Mouse (Mus musculus) forebrain, embryonic 14.5 days (tissue): Measurements from ENCODE around the gene Fbxo41. TPM values are rescaled to one million over a fixed set of nuclear protein-coding genes. Genes with fewer than 3 reads are reported as not detected.

Experiments
- ATAC-seq: fragments of 200-750 bp; cut with Nextera tagmentation; 2 replicates; pipeline ENCODE4 v1.8.0; 2017; ENCODE audit warnings: mild to moderate bottlenecking, moderate library complexity
- DNase-seq: peaks from one replicate; pipeline ENCODE4 v3.0.0-alpha.2; 2015; ENCODE audit warnings: low spot score
- H3K27ac ChIP-seq: fragments of 300-500 bp; sonication (generic); 2 replicates; pipeline ENCODE4 v1.5.1; 2014; ENCODE audit warnings: low read depth, mild to moderate bottlenecking, control low read depth, low read length, moderate library complexity
- H3K27me3 ChIP-seq: fragments of 300-500 bp; sonication (generic); replicated peaks from 2 replicates; pipeline ENCODE4 v1.6.1; 2014; ENCODE audit warnings: low read length, control low read depth, mixed read lengths; ENCODE audit not compliant: control insufficient read depth, insufficient read depth
- H3K36me3 ChIP-seq: fragments of 300-500 bp; sonication (generic); 2 replicates; pipeline ENCODE4 v1.6.1; 2014; ENCODE audit warnings: low read length, control low read depth; ENCODE audit not compliant: control insufficient read depth, insufficient read depth
- H3K4me1 ChIP-seq: fragments of 300-500 bp; sonication (generic); 2 replicates; pipeline ENCODE4 v1.6.1; 2014; ENCODE audit warnings: antibody characterized with exemption, low read length, control low read depth; ENCODE audit not compliant: control insufficient read depth, insufficient read depth
- H3K4me2 ChIP-seq: fragments of 300-500 bp; sonication (generic); 2 replicates; pipeline ENCODE4 v1.6.1; 2014; ENCODE audit warnings: mild to moderate bottlenecking, control low read depth, low read length
- H3K4me3 ChIP-seq: fragments of 300-500 bp; sonication (generic); 2 replicates; pipeline ENCODE4 v1.5.1; 2014; ENCODE audit warnings: low read depth, low read length, control low read depth
- H3K9ac ChIP-seq: fragments of 300-500 bp; sonication (generic); 2 replicates; pipeline ENCODE4 v1.6.1; 2014; ENCODE audit warnings: mild to moderate bottlenecking, low read length, control low read depth, moderate library complexity
- H3K9me3 ChIP-seq: fragments of 300-500 bp; sonication (generic); replicated peaks from 2 replicates; pipeline ENCODE4 v1.6.1; 2016; ENCODE audit warnings: low read length, control low read depth, mixed read lengths; ENCODE audit not compliant: control insufficient read depth
- WGBS: fragments of 180-500 bp; shearing (Covaris S2); extraction: QIAGEN DNeasy Blood & Tissue Kit; methylation state at CpG from one replicate; pipeline ENCODE4 v1.1.7; 2014; 5-methylcytosine and 5-hydroxymethylcytosine counted together
- polyA plus RNA-seq: library from polyadenylated mRNA; unstranded; fragments of >200 nt; fragmentation: Nextera tagmentation; extraction: Ambion mirVana; gene quantifications from 2 replicates; pipeline ENCODE4 v1.2.1, GENCODE M21; 2014

The Fbxo41 gene
- polyA plus RNA-seq, 1 experiment from 2014 or later: 4.7 TPM

DNA sequence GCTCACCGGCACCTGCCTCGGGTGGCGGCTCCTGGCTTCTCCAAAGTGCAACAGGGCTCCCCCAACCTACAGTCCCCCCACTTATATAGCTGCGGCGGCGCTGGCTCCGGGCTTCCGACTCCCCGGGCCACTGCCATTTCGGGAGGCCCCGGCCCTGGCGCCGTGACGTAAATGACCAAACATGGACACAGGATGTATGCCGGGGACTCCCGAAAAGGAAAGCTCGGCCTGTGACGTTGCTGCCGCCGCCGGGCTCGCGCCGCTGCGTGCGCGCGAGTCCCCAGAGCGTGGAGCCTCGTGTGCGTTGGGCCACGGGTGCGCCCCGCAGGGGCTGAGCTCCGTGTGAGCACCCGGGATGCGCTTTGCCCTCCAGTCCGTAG lies 10.7 kb upstream of the Fbxo41 start, which contains the start of gene Egr4:
TSS of gene Egr4 (minus strand) at position 59 of the 380 bp plus-strand sequence.
- Histone ChIP-seq H3K36me3 (no peaks in the 10 kb centered on the region), H3K4me1 (peaks cover 9% of the 10 kb centered on the region; the same call in 1 of the 2 replicates), H3K27me3 (peaks cover 69% of the 10 kb centered on the region), H3K4me3 (peak within 1 kb of the TSS; percentile 41), H3K27ac (no peak within 1 kb of the TSS), H3K4me2 (peak within 1 kb of the TSS; percentile 72), H3K9ac (peak within 1 kb of the TSS; percentile 40), H3K9me3 (no peaks in the 10 kb centered on the region)
- ATAC-seq (peak; percentile 56; the same call in 1 of the 2 replicates), DNase-seq (peak; percentile 68)
- under 1% methylated on average over 38 of the region's 38 CpGs for WGBS

DNA sequence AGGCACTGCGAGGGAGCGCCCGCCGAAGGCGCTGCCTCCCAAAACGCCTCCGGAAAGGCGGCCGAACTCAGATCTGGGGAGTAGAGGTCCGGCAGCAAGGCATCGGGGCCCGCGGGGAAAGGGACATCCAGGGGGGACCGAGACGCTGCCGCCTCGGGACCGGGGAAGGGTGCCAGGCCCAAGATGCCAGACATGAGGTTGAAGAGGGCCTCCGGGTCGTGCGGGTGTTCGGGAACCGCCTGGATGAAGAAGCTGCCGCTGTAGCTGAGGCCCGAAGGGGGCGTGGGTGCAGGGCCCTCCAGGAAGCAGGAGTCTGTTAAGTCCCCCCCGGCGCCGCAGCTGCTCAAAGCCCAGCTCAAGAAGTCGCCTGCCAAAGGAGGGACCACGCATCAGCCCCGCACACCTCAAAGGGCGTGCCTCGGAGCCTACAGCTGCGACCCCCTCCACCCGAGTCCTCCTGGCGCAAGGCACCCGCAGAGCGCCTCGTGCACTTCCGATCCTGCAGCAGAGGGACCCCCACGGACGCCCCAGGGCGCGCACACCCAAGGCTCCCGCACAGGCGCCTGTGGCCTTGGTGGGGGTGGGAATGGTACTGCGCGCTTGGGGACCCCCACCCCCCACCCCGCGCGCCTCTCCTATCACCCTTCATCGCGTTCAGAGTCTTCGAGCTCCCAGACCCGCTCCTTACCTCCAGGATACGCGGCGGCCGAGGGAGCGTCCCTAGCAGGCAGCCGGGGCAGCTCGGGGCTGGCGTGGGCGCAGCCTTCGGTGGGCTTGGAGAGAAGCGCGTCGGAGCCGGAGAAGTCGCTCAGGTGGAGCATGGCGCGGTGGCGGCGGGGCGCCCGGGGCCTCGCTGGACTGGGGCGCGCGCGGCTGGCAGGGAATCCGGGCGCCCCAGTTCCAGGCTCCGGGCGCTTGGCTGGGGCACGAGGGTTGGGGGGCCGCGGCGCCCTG lies 10.1 kb upstream of the Fbxo41 start:
- WGBS: under 1% methylated on average over 84 of the region's 90 CpGs
- Histone ChIP-seq H3K4me2 (peak overlapping the region; percentile 72), H3K9ac (peak overlapping the region; percentile 40), H3K4me1 (peaks cover 9% of the 10 kb centered on the region; the same call in 1 of the 2 replicates), H3K27ac (no peak overlapping the region), H3K9me3 (no peaks in the 10 kb centered on the region), H3K36me3 (no peaks in the 10 kb centered on the region), H3K4me3 (peak overlapping the region; percentile 41), H3K27me3 (peaks cover 70% of the 10 kb centered on the region)
- DNase-seq (no peak), ATAC-seq (peak; percentile 6; the same call in 1 of the 2 replicates)

DNA sequence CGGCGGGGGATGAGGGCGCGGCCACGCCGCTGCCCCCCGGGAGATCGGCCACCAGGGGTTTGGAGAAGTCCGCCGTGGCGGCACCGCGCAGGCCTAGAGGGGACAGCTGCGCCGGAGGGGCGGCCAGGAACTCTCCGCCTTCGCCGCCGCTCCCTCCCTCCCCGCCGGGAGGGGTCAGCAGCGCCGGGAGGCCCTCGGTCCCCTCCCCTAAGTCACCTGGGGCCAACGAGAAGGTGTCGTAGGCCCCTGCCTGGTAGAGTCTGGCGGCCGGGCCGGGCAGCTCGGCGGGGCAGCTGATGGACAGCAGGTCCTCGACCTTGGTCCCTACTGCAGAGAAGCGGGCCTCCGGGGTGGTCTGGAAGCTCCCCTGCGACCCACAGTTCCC lies 9.3 kb upstream of the Fbxo41 start:
- H3K27me3 ChIP-seq: peaks cover 70% of the 10 kb centered on the region
- H3K27ac ChIP-seq: no peak overlapping the region
- ATAC-seq: 0 out of 2 replicates have a peak, but pooled peaks have one; percentile 4
- H3K36me3 ChIP-seq: no peaks in the 10 kb centered on the region
- no peaks in the 10 kb centered on the region for H3K9me3 ChIP-seq
- H3K9ac ChIP-seq: peak overlapping the region; percentile 13; the same call in 1 of the 2 replicates
- DNase-seq: no peak
- H3K4me1 ChIP-seq: peaks cover 9% of the 10 kb centered on the region; the same call in 1 of the 2 replicates
- WGBS: under 1% methylated on average over 32 of the region's 36 CpGs
- peak overlapping the region; percentile 72 for H3K4me2 ChIP-seq
- H3K4me3 ChIP-seq: peak overlapping the region; percentile 41

DNA sequence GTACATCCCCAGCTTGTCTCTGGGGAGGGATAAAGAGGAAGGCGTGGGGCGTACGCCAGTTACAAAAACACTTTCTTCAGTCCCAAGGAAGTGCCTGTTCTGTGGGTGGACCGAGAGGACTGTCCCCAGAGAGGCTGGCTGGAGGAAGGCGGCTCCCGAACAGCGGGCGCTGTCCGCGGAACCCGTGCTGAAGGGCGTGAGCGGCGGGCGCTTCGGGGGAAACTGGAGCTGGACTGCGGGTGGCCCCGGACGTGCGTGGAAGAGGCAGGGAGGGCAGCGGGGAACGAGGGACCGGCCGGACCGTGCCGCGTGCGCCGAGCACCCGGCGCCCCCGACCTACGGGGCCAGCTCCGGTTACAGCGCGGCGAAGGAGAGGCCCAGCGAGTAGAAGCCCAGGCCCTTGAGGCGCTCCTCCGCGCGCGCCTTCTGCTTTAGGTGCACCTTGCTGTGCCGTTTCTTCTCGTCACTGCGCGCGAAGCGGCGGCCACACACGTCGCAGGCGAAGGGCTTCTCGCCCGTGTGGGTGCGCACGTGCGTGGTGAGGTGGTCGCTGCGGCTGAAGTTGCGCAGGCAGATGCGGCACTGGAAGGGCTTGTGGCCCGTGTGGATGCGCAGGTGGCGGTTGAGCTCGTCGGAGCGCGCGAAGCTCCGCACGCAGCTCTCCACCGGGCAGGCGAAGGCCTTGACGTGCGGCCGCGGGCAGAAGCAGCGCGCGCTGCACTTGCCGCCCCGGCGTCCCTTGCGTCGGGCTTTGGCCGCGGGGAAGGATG lies 8.7 kb upstream of the Fbxo41 start:
- H3K27me3 ChIP-seq: peaks cover 70% of the 10 kb centered on the region
- H3K36me3 ChIP-seq: no peaks in the 10 kb centered on the region
- peak overlapping the region; percentile 21 for H3K9ac ChIP-seq
- H3K27ac ChIP-seq: no peak overlapping the region
- ATAC-seq (0 out of 2 replicates have a peak, but pooled peaks have one; percentile 14), DNase-seq (no peak)
- H3K9me3 ChIP-seq: no peaks in the 10 kb centered on the region
- H3K4me3 ChIP-seq: peak overlapping the region; percentile 41
- WGBS: under 1% methylated on average over 86 of the region's 88 CpGs
- peak overlapping the region; percentile 72 for H3K4me2 ChIP-seq
- peaks cover 9% of the 10 kb centered on the region; the same call in 1 of the 2 replicates for H3K4me1 ChIP-seq

DNA sequence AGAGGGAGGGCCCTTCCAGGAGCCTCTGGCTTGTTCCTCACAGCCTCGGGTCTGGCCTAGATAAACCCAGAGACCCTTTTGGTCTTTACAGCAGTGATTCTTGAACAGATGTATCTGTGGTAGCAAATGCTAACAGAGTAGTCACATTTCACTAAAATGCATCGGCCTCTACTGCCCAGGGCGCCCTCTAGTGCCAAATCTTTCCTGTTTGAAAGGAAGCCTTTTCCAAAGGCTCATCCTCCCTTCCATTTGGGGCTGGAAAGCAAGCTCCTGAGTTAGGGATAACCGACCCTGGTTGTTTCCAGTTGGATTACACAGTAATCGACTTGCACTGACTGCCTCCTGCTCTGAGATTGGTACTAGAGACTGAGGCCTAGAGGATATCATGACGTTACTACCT lies 7.7 kb upstream of the Fbxo41 start:
- Histone ChIP-seq H3K27me3 (peaks cover 66% of the 10 kb centered on the region), H3K9me3 (no peaks in the 10 kb centered on the region), H3K4me1 (peaks cover 9% of the 10 kb centered on the region; the same call in 1 of the 2 replicates), H3K4me2 (no peak overlapping the region), H3K36me3 (no peaks in the 10 kb centered on the region), H3K27ac (no peak overlapping the region), H3K9ac (no peak overlapping the region), H3K4me3 (no peak overlapping the region)
- ATAC-seq (no peak), DNase-seq (peak; percentile 83)
- 3% methylated on average over 6 of the region's 6 CpGs for WGBS

DNA sequence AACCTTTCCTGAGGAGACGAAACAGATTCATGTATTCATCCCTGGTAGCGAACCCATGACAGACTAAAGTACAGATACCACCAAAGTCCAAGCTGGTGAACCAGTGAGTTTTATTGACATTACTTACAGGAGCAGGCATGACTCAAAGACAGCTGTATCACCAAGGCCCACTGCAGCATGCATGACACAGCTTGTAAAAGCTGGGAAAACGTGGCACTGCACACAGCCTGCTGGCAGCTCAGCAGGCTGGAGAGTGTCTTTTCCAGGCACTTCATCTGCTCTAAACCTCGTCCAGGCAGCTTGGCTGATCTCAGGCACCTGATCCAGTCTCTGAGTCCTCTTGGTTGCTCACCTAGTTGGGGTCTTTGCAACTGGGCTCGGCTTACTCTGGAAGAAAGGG lies 5.8 kb upstream of the Fbxo41 start:
- Histone ChIP-seq H3K9me3 (no peaks in the 10 kb centered on the region), H3K27ac (no peak overlapping the region), H3K4me2 (no peak overlapping the region), H3K9ac (no peak overlapping the region), H3K27me3 (peaks cover 55% of the 10 kb centered on the region), H3K4me3 (no peak overlapping the region), H3K4me1 (peaks cover 5% of the 10 kb centered on the region; the same call in 1 of the 2 replicates), H3K36me3 (no peaks in the 10 kb centered on the region)
- 40% methylated on average over 5 of the region's 5 CpGs for WGBS
- DNase-seq (no peak), ATAC-seq (no peak)

DNA sequence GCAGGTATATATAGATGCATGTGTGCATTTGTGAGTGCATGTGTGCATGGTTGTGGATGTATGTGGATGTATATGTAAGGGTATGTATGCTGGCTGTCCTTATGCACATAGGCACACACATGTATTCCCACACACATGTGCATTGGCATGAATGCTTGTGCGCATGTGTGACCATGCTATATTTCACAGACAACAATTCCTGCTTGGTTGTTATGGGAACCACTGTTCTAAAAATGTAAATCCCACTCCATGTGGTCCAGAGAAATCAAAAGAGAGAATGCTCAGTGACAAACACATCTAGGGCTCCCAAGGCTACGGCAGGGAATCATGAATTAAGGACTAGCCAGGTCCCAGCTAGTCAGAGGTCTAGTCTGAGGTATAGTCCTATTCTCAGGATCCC lies 2.1 kb upstream of the Fbxo41 start:
- Histone ChIP-seq H3K36me3 (no peaks in the 10 kb centered on the region), H3K27me3 (peaks cover 18% of the 10 kb centered on the region), H3K4me2 (no peak overlapping the region), H3K9ac (no peak overlapping the region), H3K27ac (no peak overlapping the region), H3K4me1 (0 out of 2 replicates have a peak, but pooled peaks cover 3% of the 10 kb centered on the region), H3K4me3 (no peak overlapping the region), H3K9me3 (no peaks in the 10 kb centered on the region)
- ATAC-seq (no peak), DNase-seq (no peak)
- WGBS: 43% methylated on average over 2 of the region's 2 CpGs

DNA sequence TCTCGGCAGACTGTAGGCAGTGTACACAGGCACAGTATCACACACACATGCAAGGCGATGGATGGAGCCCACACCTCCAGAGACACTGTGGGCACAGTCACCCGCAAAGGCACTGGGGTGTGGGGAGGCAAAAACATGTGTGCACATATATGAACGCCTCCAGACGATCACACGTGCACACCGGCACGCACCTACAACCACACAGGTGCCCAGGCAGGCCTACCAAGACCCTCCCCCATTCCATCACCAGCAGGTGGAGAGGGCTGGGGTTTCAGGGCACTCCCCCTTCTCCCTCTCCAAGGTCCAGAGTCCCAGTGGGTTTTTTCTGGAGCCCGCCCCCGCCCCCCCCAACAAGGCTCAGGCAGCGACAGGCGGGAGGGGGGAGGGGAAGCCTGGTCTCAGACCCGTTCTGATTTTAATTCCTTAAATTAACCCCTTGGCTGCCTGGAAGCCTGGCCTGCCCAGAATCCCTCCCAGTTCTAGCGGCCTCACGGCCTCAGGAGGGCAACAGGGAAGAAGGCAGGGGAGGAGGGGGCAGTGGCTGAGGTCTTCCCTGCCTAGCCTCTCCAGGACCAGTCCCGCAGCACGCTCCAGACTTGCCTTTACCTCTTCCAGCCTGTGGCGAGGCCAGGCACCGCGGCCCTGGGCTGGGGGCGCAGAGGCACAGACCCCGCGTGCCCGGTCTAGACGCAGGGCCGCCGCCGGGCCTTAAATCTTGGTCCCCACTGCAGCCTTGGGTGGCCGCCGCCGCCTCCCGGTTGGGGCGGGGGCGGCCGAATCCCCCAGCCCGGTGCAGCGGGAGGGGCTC lies 487 bp downstream of the Fbxo41 start:
- peaks cover 6% of the 10 kb centered on the region; the same call in 1 of the 2 replicates for H3K27me3 ChIP-seq
- peak overlapping the region; percentile 76 for H3K4me3 ChIP-seq
- H3K4me2 ChIP-seq: peak overlapping the region; percentile 85
- H3K36me3 ChIP-seq: no peaks in the 10 kb centered on the region
- DNase-seq: peak; percentile 41
- H3K9ac ChIP-seq: peak overlapping the region; percentile 87
- H3K9me3 ChIP-seq: no peaks in the 10 kb centered on the region
- peak overlapping the region; percentile 1; the same call in 1 of the 2 replicates for H3K27ac ChIP-seq
- ATAC-seq: peak; percentile 81
- 0 out of 2 replicates have a peak, but pooled peaks cover 3% of the 10 kb centered on the region for H3K4me1 ChIP-seq
- 1% methylated on average over 31 of the region's 37 CpGs for WGBS
